Mouse (Mus musculus): ENCODE results near the gene Lmbr1. TPM values are rescaled to one million over a fixed set of nuclear protein-coding genes. Genes with fewer than 3 reads are reported as not detected.

Lmbr1 gene
- polyA plus RNA-seq, 1 experiment, result 1.8 TPM

- no peak for TF ChIP-seq USF1 (IDR thresholded peaks at IDR 0.05; ENCODE audit: low read depth)
- no peak for TF ChIP-seq CTCF (IDR thresholded peaks at IDR 0.05; ENCODE audit: control insufficient read depth, insufficient read depth, insufficient read length)
- no peak for TF ChIP-seq CEBPB (IDR thresholded peaks at IDR 0.05; ENCODE audit: low read depth)
- no peak for TF ChIP-seq MYOD1 (IDR thresholded peaks at IDR 0.05; ENCODE audit: control insufficient read depth, insufficient read length, low read depth)
- TF ChIP-seq FOSL1 (IDR thresholded peaks at IDR 0.05; ENCODE audit: insufficient read depth, low read length, poor library complexity, severe bottlenecking), result no peak
- TF ChIP-seq MAX (IDR thresholded peaks at IDR 0.05), result no peak
- TF ChIP-seq MYOG (IDR thresholded peaks at IDR 0.05; ENCODE audit: control insufficient read depth, extremely low read depth, insufficient read length), result no peak
- H3K79me2 ChIP-seq (ENCODE audit: control insufficient read depth, insufficient read depth), result no peaks in the 10 kb centered on the region
- no peaks in the 10 kb centered on the region for H3K79me3 ChIP-seq (ENCODE audit: low read depth)
- no peaks in the 10 kb centered on the region for H3K36me3 ChIP-seq (ENCODE audit: control insufficient read depth, insufficient read depth)
- no peak overlapping the region for H3ac ChIP-seq (ENCODE audit: control insufficient read depth, insufficient read length, low read depth)
- H3K4me3 ChIP-seq (ENCODE audit: insufficient read depth, poor library complexity, severe bottlenecking), result no peak overlapping the region
- H3K27me3 ChIP-seq (ENCODE audit: control insufficient read depth, insufficient read depth, insufficient read length), result no peaks in the 10 kb centered on the region
Observed at GRCm38 (mm10) chr5:29290110-29290509, 88.1 kb downstream of the Lmbr1 start.

GRCm38 (mm10) chr5:29289703-29290102 lies 88.5 kb downstream of the Lmbr1 start:
- Histone ChIP-seq H3K27me3 (ENCODE audit: control insufficient read depth, insufficient read depth, insufficient read length) (no peaks in the 10 kb centered on the region), H3K79me3 (ENCODE audit: low read depth) (no peaks in the 10 kb centered on the region), H3K36me3 (ENCODE audit: control insufficient read depth, insufficient read depth) (no peaks in the 10 kb centered on the region), H3K79me2 (ENCODE audit: control insufficient read depth, insufficient read depth) (no peaks in the 10 kb centered on the region), H3ac (ENCODE audit: control insufficient read depth, insufficient read length, low read depth) (no peak overlapping the region), H3K4me3 (ENCODE audit: insufficient read depth, poor library complexity, severe bottlenecking) (no peak overlapping the region)
- TF ChIP-seq MYOD1 (IDR thresholded peaks at IDR 0.05; ENCODE audit: control insufficient read depth, insufficient read length, low read depth) (no peak), MAX (IDR thresholded peaks at IDR 0.05) (no peak), MYOG (IDR thresholded peaks at IDR 0.05; ENCODE audit: control insufficient read depth, extremely low read depth, insufficient read length) (no peak), CTCF (IDR thresholded peaks at IDR 0.05; ENCODE audit: control insufficient read depth, insufficient read depth, insufficient read length) (no peak), CEBPB (IDR thresholded peaks at IDR 0.05; ENCODE audit: low read depth) (no peak), FOSL1 (IDR thresholded peaks at IDR 0.05; ENCODE audit: insufficient read depth, low read length, poor library complexity, severe bottlenecking) (no peak), USF1 (IDR thresholded peaks at IDR 0.05; ENCODE audit: low read depth) (no peak)

GRCm38 (mm10) chr5:29281081-29281480 lies 97.1 kb downstream of the Lmbr1 start:
- H3ac ChIP-seq (ENCODE audit: control insufficient read depth, insufficient read length, low read depth), result no peak overlapping the region
- no peaks in the 10 kb centered on the region for H3K27me3 ChIP-seq (ENCODE audit: control insufficient read depth, insufficient read depth, insufficient read length)
- no peaks in the 10 kb centered on the region for H3K79me2 ChIP-seq (ENCODE audit: control insufficient read depth, insufficient read depth)
- no peaks in the 10 kb centered on the region for H3K79me3 ChIP-seq (ENCODE audit: low read depth)
- TF ChIP-seq CTCF (IDR thresholded peaks at IDR 0.05; ENCODE audit: control insufficient read depth, insufficient read depth, insufficient read length), result no peak
- no peak for TF ChIP-seq CEBPB (IDR thresholded peaks at IDR 0.05; ENCODE audit: low read depth)
- TF ChIP-seq MYOD1 (IDR thresholded peaks at IDR 0.05; ENCODE audit: control insufficient read depth, insufficient read length, low read depth), result no peak
- no peak for TF ChIP-seq FOSL1 (IDR thresholded peaks at IDR 0.05; ENCODE audit: insufficient read depth, low read length, poor library complexity, severe bottlenecking)
- TF ChIP-seq USF1 (IDR thresholded peaks at IDR 0.05; ENCODE audit: low read depth), result no peak
- TF ChIP-seq MAX (IDR thresholded peaks at IDR 0.05), result no peak
- TF ChIP-seq MYOG (IDR thresholded peaks at IDR 0.05; ENCODE audit: control insufficient read depth, extremely low read depth, insufficient read length), result no peak
- H3K36me3 ChIP-seq (ENCODE audit: control insufficient read depth, insufficient read depth), result no peaks in the 10 kb centered on the region
- no peak overlapping the region for H3K4me3 ChIP-seq (ENCODE audit: insufficient read depth, poor library complexity, severe bottlenecking)

- Histone ChIP-seq H3K36me3 (ENCODE audit: control insufficient read depth, insufficient read depth) (no peaks in the 10 kb centered on the region), H3K79me2 (ENCODE audit: control insufficient read depth, insufficient read depth) (no peaks in the 10 kb centered on the region), H3K27me3 (ENCODE audit: control insufficient read depth, insufficient read depth, insufficient read length) (no peaks in the 10 kb centered on the region), H3ac (ENCODE audit: control insufficient read depth, insufficient read length, low read depth) (no peak overlapping the region), H3K79me3 (ENCODE audit: low read depth) (no peaks in the 10 kb centered on the region), H3K4me3 (ENCODE audit: insufficient read depth, poor library complexity, severe bottlenecking) (no peak overlapping the region)
- TF ChIP-seq MYOG (IDR thresholded peaks at IDR 0.05; ENCODE audit: control insufficient read depth, extremely low read depth, insufficient read length), result no peak
- no peak for TF ChIP-seq MYOD1 (IDR thresholded peaks at IDR 0.05; ENCODE audit: control insufficient read depth, insufficient read length, low read depth)
- no peak for TF ChIP-seq MAX (IDR thresholded peaks at IDR 0.05)
- no peak for TF ChIP-seq CEBPB (IDR thresholded peaks at IDR 0.05; ENCODE audit: low read depth)
- TF ChIP-seq CTCF (IDR thresholded peaks at IDR 0.05; ENCODE audit: control insufficient read depth, insufficient read depth, insufficient read length), result no peak
- no peak for TF ChIP-seq FOSL1 (IDR thresholded peaks at IDR 0.05; ENCODE audit: insufficient read depth, low read length, poor library complexity, severe bottlenecking)
- no peak for TF ChIP-seq USF1 (IDR thresholded peaks at IDR 0.05; ENCODE audit: low read depth)
Observed at GRCm38 (mm10) chr5:29274746-29275145, 103.4 kb downstream of the Lmbr1 start.

- TF ChIP-seq FOSL1 (IDR thresholded peaks at IDR 0.05; ENCODE audit: insufficient read depth, low read length, poor library complexity, severe bottlenecking) (no peak), CEBPB (IDR thresholded peaks at IDR 0.05; ENCODE audit: low read depth) (no peak), MAX (IDR thresholded peaks at IDR 0.05) (no peak), MYOD1 (IDR thresholded peaks at IDR 0.05; ENCODE audit: control insufficient read depth, insufficient read length, low read depth) (no peak), USF1 (IDR thresholded peaks at IDR 0.05; ENCODE audit: low read depth) (no peak), CTCF (IDR thresholded peaks at IDR 0.05; ENCODE audit: control insufficient read depth, insufficient read depth, insufficient read length) (no peak), MYOG (IDR thresholded peaks at IDR 0.05; ENCODE audit: control insufficient read depth, extremely low read depth, insufficient read length) (no peak)
- H3K79me3 ChIP-seq (ENCODE audit: low read depth), result no peaks in the 10 kb centered on the region
- H3K4me3 ChIP-seq (ENCODE audit: insufficient read depth, poor library complexity, severe bottlenecking), result no peak overlapping the region
- no peaks in the 10 kb centered on the region for H3K36me3 ChIP-seq (ENCODE audit: control insufficient read depth, insufficient read depth)
- no peak overlapping the region for H3ac ChIP-seq (ENCODE audit: control insufficient read depth, insufficient read length, low read depth)
- H3K79me2 ChIP-seq (ENCODE audit: control insufficient read depth, insufficient read depth), result no peaks in the 10 kb centered on the region
- H3K27me3 ChIP-seq (ENCODE audit: control insufficient read depth, insufficient read depth, insufficient read length), result no peaks in the 10 kb centered on the region
Observed at GRCm38 (mm10) chr5:29273426-29273825, 104.8 kb downstream of the Lmbr1 start.

- Histone ChIP-seq H3K36me3 (ENCODE audit: control insufficient read depth, insufficient read depth) (no peaks in the 10 kb centered on the region), H3K79me3 (ENCODE audit: low read depth) (no peaks in the 10 kb centered on the region), H3K4me3 (ENCODE audit: insufficient read depth, poor library complexity, severe bottlenecking) (no peak overlapping the region), H3ac (ENCODE audit: control insufficient read depth, insufficient read length, low read depth) (no peak overlapping the region), H3K27me3 (ENCODE audit: control insufficient read depth, insufficient read depth, insufficient read length) (no peaks in the 10 kb centered on the region), H3K79me2 (ENCODE audit: control insufficient read depth, insufficient read depth) (no peaks in the 10 kb centered on the region)
- TF ChIP-seq FOSL1 (IDR thresholded peaks at IDR 0.05; ENCODE audit: insufficient read depth, low read length, poor library complexity, severe bottlenecking), result no peak
- no peak for TF ChIP-seq CEBPB (IDR thresholded peaks at IDR 0.05; ENCODE audit: low read depth)
- TF ChIP-seq USF1 (IDR thresholded peaks at IDR 0.05; ENCODE audit: low read depth), result no peak
- no peak for TF ChIP-seq MAX (IDR thresholded peaks at IDR 0.05)
- TF ChIP-seq CTCF (IDR thresholded peaks at IDR 0.05; ENCODE audit: control insufficient read depth, insufficient read depth, insufficient read length), result no peak
- no peak for TF ChIP-seq MYOD1 (IDR thresholded peaks at IDR 0.05; ENCODE audit: control insufficient read depth, insufficient read length, low read depth)
- no peak for TF ChIP-seq MYOG (IDR thresholded peaks at IDR 0.05; ENCODE audit: control insufficient read depth, extremely low read depth, insufficient read length)
Observed at GRCm38 (mm10) chr5:29270879-29271278, 107.3 kb downstream of the Lmbr1 start.
